Mouse (Mus musculus) kidney, embryonic 15.5 days (tissue): ENCODE results near the gene Maff. TPM values are rescaled to one million over a fixed set of nuclear protein-coding genes. Genes with fewer than 3 reads are reported as not detected.
A peak's percentile ranks its signal among the peaks of the same experiment; 100 is the strongest.

Experiments used
- ATAC-seq: fragments of 200-750 bp; cut with Nextera tagmentation; replicated peaks from 2 replicates; pipeline ENCODE4 v1.8.0; 2017; ENCODE audit warnings: moderate TSS enrichment; ENCODE audit not compliant: low FRiP score
- H3K27ac ChIP-seq: fragments of 300-500 bp; sonication (generic); 2 replicates; pipeline ENCODE4 v1.5.1; 2015; ENCODE audit warnings: mild to moderate bottlenecking, inconsistent platforms
- H3K27me3 ChIP-seq: fragments of 300-500 bp; sonication (generic); 2 replicates; pipeline ENCODE4 v1.6.1; 2015; ENCODE audit warnings: inconsistent platforms
- H3K36me3 ChIP-seq: fragments of 300-500 bp; sonication (generic); 2 replicates; pipeline ENCODE4 v1.6.1; 2015; ENCODE audit warnings: inconsistent platforms
- H3K4me1 ChIP-seq: fragments of 300-500 bp; sonication (generic); 2 replicates; pipeline ENCODE4 v1.6.1; 2015; ENCODE audit warnings: inconsistent platforms
- H3K4me2 ChIP-seq: fragments of 300-500 bp; sonication (generic); 2 replicates; pipeline ENCODE4 v1.6.1; 2015; ENCODE audit warnings: moderate library complexity, mild to moderate bottlenecking, inconsistent platforms
- H3K4me3 ChIP-seq: fragments of 300-500 bp; sonication (generic); replicated peaks from 2 replicates; pipeline ENCODE4 v1.5.1; 2015; ENCODE audit warnings: mild to moderate bottlenecking, inconsistent platforms
- H3K9ac ChIP-seq: fragments of 300-500 bp; sonication (generic); 2 replicates; pipeline ENCODE4 v1.6.1; 2015; ENCODE audit warnings: mild to moderate bottlenecking, inconsistent platforms
- H3K9me3 ChIP-seq: fragments of 300-500 bp; sonication (generic); replicated peaks from 2 replicates; pipeline ENCODE4 v1.6.1; 2016; ENCODE audit warnings: inconsistent platforms
- WGBS: fragments of 180-500 bp; shearing (Covaris S2); methylation state at CpG from one replicate; pipeline ENCODE4 v1.1.7; 2015; ENCODE audit warnings: mixed read lengths; 5-methylcytosine and 5-hydroxymethylcytosine counted together
- polyA plus RNA-seq: library from polyadenylated mRNA; unstranded; fragments of >200 nt; fragmentation: Nextera tagmentation; extraction: Ambion mirVana; gene quantifications from 2 replicates; pipeline ENCODE4 v1.2.1, GENCODE M21; 2015

Gene Maff
- 3.8 and 4.4 TPM in 2 replicates for polyA plus RNA-seq

- H3K36me3 ChIP-seq: no peaks in the 10 kb centered on the region
- whole genome bisulfite sequencing: 49% methylated on average over 8 of the region's 8 CpGs
- no peaks in the 10 kb centered on the region for H3K9me3 ChIP-seq
- H3K4me2 ChIP-seq: peak within 1 kb of the TSS; percentile 99
- peak within 1 kb of the TSS; percentile 96 for H3K27ac ChIP-seq
- no peak for ATAC-seq
- H3K9ac ChIP-seq: peak within 1 kb of the TSS; percentile 82
- no peaks in the 10 kb centered on the region for H3K27me3 ChIP-seq
- H3K4me1 ChIP-seq: peaks cover 26% of the 10 kb centered on the region
- H3K4me3 ChIP-seq: peak within 1 kb of the TSS; percentile 85
Observed at GRCm38 (mm10) chr15:79346051-79346793, at the start of gene Maff. Gene Maff (plus strand): TSS chr15:79346621.

GRCm38 (mm10) chr15:79298553-79298952 is 47.9 kb upstream of the Maff start:
- Histone ChIP-seq H3K4me3 (no peak overlapping the region), H3K4me2 (no peak overlapping the region), H3K4me1 (no peaks in the 10 kb centered on the region), H3K9me3 (no peaks in the 10 kb centered on the region), H3K36me3 (0 out of 2 replicates have a peak, but pooled peaks cover 10% of the 10 kb centered on the region), H3K27ac (no peak overlapping the region), H3K27me3 (no peaks in the 10 kb centered on the region), H3K9ac (no peak overlapping the region)
- WGBS: 81% methylated on average over 6 of the region's 6 CpGs
- no peak for ATAC-seq

DNA sequence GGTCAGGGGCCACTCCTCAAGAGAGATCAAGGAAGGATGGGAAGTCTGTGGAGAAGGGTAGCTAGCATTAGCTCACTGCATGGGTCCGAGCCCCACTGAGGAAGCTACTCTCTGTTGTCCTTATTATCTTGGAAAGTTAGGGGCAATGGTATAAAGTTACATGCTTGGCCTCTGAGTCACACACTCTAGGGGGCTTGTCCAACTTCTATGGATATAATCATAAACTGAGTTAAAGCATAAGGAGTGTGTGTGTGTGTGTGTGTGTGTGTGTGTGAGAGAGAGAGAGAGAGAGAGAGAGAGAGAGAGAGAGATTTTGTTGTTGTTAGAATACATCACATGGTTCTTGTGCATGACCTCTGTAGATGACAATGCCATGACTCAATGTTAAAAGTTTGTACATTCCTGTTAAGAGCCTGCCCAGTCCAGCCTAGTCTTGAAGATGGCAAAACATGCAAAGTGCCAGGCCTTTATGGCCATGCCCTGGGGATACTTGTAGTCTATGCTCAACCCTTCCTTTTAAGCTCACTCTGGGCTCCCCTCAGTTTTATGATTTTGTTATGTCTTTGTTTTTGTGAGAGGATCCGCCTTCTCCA is 46.8 kb upstream of the Maff start:
- ATAC-seq: no peak
- no peak overlapping the region for H3K27ac ChIP-seq
- no peaks in the 10 kb centered on the region for H3K27me3 ChIP-seq
- peaks cover 13% of the 10 kb centered on the region for H3K36me3 ChIP-seq
- no peak overlapping the region for H3K4me3 ChIP-seq
- H3K4me1 ChIP-seq: no peaks in the 10 kb centered on the region
- H3K4me2 ChIP-seq: no peak overlapping the region
- WGBS: 73% methylated on average over 2 of the region's 2 CpGs
- no peaks in the 10 kb centered on the region for H3K9me3 ChIP-seq
- H3K9ac ChIP-seq: no peak overlapping the region

GRCm38 (mm10) chr15:79303725-79304124 is 42.7 kb upstream of the Maff start:
- ATAC-seq: no peak
- 80% methylated on average over 8 of the region's 8 CpGs for WGBS

GRCm38 (mm10) chr15:79304832-79305231 is 41.6 kb upstream of the Maff start:
- Histone ChIP-seq H3K4me3 (no peak overlapping the region), H3K27ac (no peak overlapping the region), H3K9ac (no peak overlapping the region), H3K4me2 (no peak overlapping the region), H3K9me3 (no peaks in the 10 kb centered on the region), H3K4me1 (no peaks in the 10 kb centered on the region), H3K36me3 (peaks cover 35% of the 10 kb centered on the region), H3K27me3 (no peaks in the 10 kb centered on the region)
- no peak for ATAC-seq
- 71% methylated on average over 4 of the region's 5 CpGs for WGBS

More at GRCm38 (mm10) chr15:79303725-79304124, 42.7 kb upstream of the Maff start:
- Histone ChIP-seq H3K9ac (no peak overlapping the region), H3K4me1 (no peaks in the 10 kb centered on the region), H3K36me3 (peaks cover 34% of the 10 kb centered on the region), H3K4me3 (no peak overlapping the region), H3K4me2 (no peak overlapping the region), H3K9me3 (no peaks in the 10 kb centered on the region), H3K27me3 (no peaks in the 10 kb centered on the region), H3K27ac (no peak overlapping the region)

GRCm38 (mm10) chr15:79306043-79306637 is 40.3 kb upstream of the Maff start:
- Histone ChIP-seq H3K9ac (no peak overlapping the region), H3K4me2 (no peak overlapping the region), H3K4me3 (no peak overlapping the region), H3K4me1 (no peaks in the 10 kb centered on the region), H3K9me3 (no peaks in the 10 kb centered on the region), H3K27me3 (no peaks in the 10 kb centered on the region), H3K27ac (no peak overlapping the region), H3K36me3 (peaks cover 36% of the 10 kb centered on the region)
- ATAC-seq: no peak
- 80% methylated on average over 23 of the region's 23 CpGs for WGBS

DNA sequence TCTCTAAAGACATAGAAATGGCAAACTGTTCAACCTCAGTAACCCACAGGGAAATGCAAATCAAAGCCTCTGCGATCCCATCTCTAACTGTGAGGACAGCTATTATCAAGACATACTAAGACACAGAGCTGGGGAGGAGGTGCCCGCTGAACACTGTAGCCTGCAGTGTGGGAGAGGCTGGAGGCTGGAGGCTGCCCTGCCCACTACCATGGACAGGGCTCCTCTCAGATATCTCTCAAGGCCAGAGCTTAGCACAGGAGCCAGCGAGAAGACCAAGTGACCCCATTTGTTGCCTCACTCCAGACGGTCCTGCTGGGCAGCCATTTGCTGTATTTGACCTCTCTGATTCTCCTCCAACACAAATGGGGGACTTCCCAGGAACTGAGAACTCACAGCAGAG is 38.6 kb upstream of the Maff start:
- Histone ChIP-seq H3K9ac (no peak overlapping the region), H3K4me3 (no peak overlapping the region)
- WGBS: 50% methylated on average over 4 of the region's 4 CpGs

GRCm38 (mm10) chr15:79313848-79314369 is 32.5 kb upstream of the Maff start:
- WGBS: 64% methylated on average over 8 of the region's 8 CpGs
- ATAC-seq: no peak
- no peak overlapping the region for H3K4me3 ChIP-seq

More for the DNA sequence above, 38.6 kb upstream of the Maff start:
- ATAC-seq: no peak
- no peaks in the 10 kb centered on the region for H3K9me3 ChIP-seq
- H3K36me3 ChIP-seq: peaks cover 38% of the 10 kb centered on the region
- H3K4me2 ChIP-seq: no peak overlapping the region
- H3K27ac ChIP-seq: no peak overlapping the region
- H3K27me3 ChIP-seq: no peaks in the 10 kb centered on the region
- H3K4me1 ChIP-seq: no peaks in the 10 kb centered on the region

DNA sequence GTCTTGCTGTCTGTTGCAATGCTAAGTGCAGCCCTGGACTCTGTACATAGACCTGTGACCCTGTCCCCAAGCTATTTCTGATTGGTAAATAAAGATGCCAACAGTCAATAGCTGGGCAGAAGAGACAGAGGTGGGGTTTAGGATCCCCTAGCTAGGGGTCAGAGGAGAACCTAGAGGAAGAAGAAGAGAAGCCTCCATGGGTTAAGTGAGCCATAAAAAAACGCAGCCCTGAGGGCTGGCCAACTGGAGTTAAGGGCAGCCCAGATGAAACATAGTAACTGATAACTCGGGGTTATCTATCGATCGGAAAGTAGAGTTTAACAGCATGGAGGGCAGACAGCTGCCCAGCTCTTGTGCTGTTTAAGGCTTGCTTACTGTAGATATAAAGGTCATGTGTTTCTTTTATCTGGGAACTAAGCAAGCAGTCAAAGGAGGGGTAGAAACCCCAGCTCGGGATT is 24.7 kb upstream of the Maff start:
- Histone ChIP-seq H3K9me3 (no peaks in the 10 kb centered on the region), H3K27ac (peak overlapping the region; percentile 70; the same call in 1 of the 2 replicates)
- WGBS: 67% methylated on average over 5 of the region's 5 CpGs

More at GRCm38 (mm10) chr15:79313848-79314369, 32.5 kb upstream of the Maff start:
- Histone ChIP-seq H3K9ac (no peak overlapping the region), H3K4me2 (no peak overlapping the region), H3K36me3 (peaks cover 22% of the 10 kb centered on the region), H3K27ac (no peak overlapping the region), H3K4me1 (0 out of 2 replicates have a peak, but pooled peaks cover 3% of the 10 kb centered on the region), H3K9me3 (no peaks in the 10 kb centered on the region), H3K27me3 (no peaks in the 10 kb centered on the region)

DNA sequence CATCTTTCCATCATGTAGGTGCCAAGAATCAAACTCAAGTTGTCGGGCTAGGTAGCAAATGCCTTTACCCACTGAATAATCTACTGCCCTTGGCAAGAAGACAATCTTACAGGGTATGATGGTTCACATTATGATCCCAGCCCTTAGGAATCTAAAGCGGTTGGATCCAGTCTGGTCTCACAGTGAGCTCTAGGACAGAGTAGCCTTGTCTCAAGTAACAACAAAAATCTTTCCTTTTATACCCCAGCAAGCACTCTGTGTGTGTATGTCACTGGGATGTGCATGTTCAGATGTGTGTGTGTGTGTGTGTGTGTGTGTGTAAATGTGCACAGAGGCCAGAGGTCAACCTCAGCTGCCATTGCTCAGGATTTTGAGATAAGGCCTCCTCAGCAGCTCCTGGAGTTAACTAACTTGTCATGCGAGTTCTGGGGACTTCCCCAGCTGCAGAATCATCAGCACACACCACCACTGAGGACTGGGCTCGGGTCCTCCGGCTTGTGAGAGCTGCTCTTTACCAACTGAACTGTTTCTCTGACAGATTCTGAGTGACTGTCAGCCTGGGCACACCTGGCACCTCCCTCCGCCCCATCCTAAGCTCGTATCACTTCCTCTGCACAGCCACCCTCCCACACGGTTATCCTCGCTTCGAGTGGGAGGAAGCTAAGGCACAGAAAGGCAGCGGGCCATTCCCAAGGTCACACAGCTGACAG is 24.0 kb upstream of the Maff start:
- Histone ChIP-seq H3K4me2 (no peak overlapping the region), H3K27me3 (no peaks in the 10 kb centered on the region), H3K27ac (peak overlapping the region; percentile 70), H3K4me1 (peaks cover 53% of the 10 kb centered on the region), H3K36me3 (no peaks in the 10 kb centered on the region), H3K9ac (no peak overlapping the region), H3K9me3 (no peaks in the 10 kb centered on the region), H3K4me3 (no peak overlapping the region)
- WGBS: 49% methylated on average over 11 of the region's 11 CpGs
- no peak for ATAC-seq

More for the DNA sequence above, 24.7 kb upstream of the Maff start:
- Histone ChIP-seq H3K27me3 (no peaks in the 10 kb centered on the region), H3K36me3 (0 out of 2 replicates have a peak, but pooled peaks cover 4% of the 10 kb centered on the region), H3K9ac (no peak overlapping the region), H3K4me1 (peaks cover 46% of the 10 kb centered on the region), H3K4me3 (no peak overlapping the region), H3K4me2 (no peak overlapping the region)
- no peak for ATAC-seq

DNA sequence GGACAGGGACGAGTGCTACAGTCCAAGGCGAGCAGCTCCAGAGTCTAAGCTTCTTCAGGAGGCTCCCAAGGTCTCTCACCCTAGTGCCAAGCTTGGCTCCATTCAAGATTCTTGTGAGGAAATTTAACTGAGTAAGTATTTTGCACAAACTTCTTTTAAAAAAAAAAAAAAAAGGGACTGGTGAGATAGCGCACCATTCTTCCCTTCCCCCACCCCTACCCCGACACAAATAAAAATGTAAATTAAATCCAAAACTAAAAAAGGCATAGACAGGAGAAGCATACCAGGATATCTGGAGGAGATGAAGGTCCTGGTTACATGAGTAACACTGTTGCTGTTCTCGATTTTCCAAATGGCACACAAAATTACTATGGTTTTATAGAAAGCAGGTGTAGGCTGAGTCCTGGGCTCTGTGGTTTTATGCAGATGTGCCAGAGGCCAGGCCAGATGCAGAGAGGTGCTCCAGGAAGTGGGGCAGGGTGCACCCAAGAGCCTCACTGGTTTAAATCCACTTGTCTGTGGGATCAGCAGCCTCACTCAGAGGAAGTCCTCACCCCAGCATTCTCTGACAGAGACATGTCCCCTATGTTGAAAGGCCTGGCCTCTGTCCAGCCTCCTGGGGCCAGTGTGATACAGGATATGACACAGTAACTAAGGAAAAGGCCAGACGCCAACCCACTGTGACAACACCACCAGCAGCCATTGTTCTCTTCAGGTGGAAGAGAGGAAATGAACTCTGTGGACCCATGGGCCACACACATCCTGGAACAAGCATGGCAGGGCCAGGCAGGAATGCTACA is 23.2 kb upstream of the Maff start:
- Histone ChIP-seq H3K9ac (no peak overlapping the region), H3K4me3 (no peak overlapping the region), H3K27ac (peak overlapping the region; percentile 77), H3K4me1 (peaks cover 56% of the 10 kb centered on the region), H3K4me2 (no peak overlapping the region), H3K27me3 (no peaks in the 10 kb centered on the region), H3K36me3 (no peaks in the 10 kb centered on the region), H3K9me3 (no peaks in the 10 kb centered on the region)
- no peak for ATAC-seq
- 69% methylated on average over 6 of the region's 6 CpGs for WGBS
